Mouse (Mus musculus) embryonic facial prominence, embryonic 12.5 days (tissue): ENCODE results near the gene Ubn1. TPM values are rescaled to one million over a fixed set of nuclear protein-coding genes. Genes with fewer than 3 reads are reported as not detected.

ENCODE experiments used
- ATAC-seq: fragments of 200-750 bp; cut with Nextera tagmentation; 2 replicates; pipeline ENCODE4 v1.8.0; 2017; ENCODE audit not compliant: insufficient number of reproducible peaks, insufficient read depth, low FRiP score, low TSS enrichment
- H3K27ac ChIP-seq: fragments of 300-500 bp; sonication (generic); 2 replicates; pipeline ENCODE4 v1.5.1; 2016; ENCODE audit warnings: mild to moderate bottlenecking
- H3K27me3 ChIP-seq: fragments of 300-500 bp; sonication (generic); 2 replicates; pipeline ENCODE4 v1.6.1; 2016; ENCODE audit warnings: mild to moderate bottlenecking, moderate library complexity
- H3K36me3 ChIP-seq: fragments of 300-500 bp; sonication (generic); 2 replicates; pipeline ENCODE4 v1.6.1; 2016; ENCODE audit warnings: mild to moderate bottlenecking
- H3K4me1 ChIP-seq: fragments of 300-500 bp; sonication (generic); 2 replicates; pipeline ENCODE4 v1.6.1; 2016
- H3K4me2 ChIP-seq: fragments of 300-500 bp; sonication (generic); replicated peaks from 2 replicates; pipeline ENCODE4 v1.6.1; 2016; ENCODE audit warnings: mild to moderate bottlenecking, moderate library complexity
- H3K4me3 ChIP-seq: fragments of 300-500 bp; sonication (generic); 2 replicates; pipeline ENCODE4 v1.5.1; 2016; ENCODE audit warnings: mild to moderate bottlenecking
- H3K9ac ChIP-seq: fragments of 300-500 bp; sonication (generic); 2 replicates; pipeline ENCODE4 v1.6.1; 2016; ENCODE audit warnings: mild to moderate bottlenecking, moderate library complexity
- H3K9me3 ChIP-seq: fragments of 300-500 bp; sonication (generic); 2 replicates; pipeline ENCODE4 v1.6.1; 2016; ENCODE audit warnings: mild to moderate bottlenecking, moderate library complexity
- WGBS: fragments of 180-500 bp; shearing (Covaris S2); methylation state at CpG from one replicate; pipeline ENCODE4 v1.1.7; 2016; 5-methylcytosine and 5-hydroxymethylcytosine counted together
- polyA plus RNA-seq: library from polyadenylated mRNA; unstranded; fragments of >200 nt; fragmentation: Nextera tagmentation; extraction: Ambion mirVana; gene quantifications from 2 replicates; pipeline ENCODE4 v1.2.1, GENCODE M21; 2016

The Ubn1 gene
- polyA plus RNA-seq, 1 experiment from 2014 or later: 26.9 TPM

- Histone ChIP-seq H3K4me2 (no peak overlapping the region), H3K9ac (no peak overlapping the region), H3K36me3 (peaks cover 95% of the 10 kb centered on the region), H3K27me3 (no peaks in the 10 kb centered on the region), H3K9me3 (no peaks in the 10 kb centered on the region), H3K27ac (no peak overlapping the region), H3K4me1 (no peaks in the 10 kb centered on the region), H3K4me3 (no peak overlapping the region)
- no peak for ATAC-seq
- 74% methylated on average over 2 of the region's 2 CpGs for WGBS
Observed at GRCm38 (mm10) chr16:5029847-5030246, 20.0 kb upstream of the Ubn1 start.

DNA sequence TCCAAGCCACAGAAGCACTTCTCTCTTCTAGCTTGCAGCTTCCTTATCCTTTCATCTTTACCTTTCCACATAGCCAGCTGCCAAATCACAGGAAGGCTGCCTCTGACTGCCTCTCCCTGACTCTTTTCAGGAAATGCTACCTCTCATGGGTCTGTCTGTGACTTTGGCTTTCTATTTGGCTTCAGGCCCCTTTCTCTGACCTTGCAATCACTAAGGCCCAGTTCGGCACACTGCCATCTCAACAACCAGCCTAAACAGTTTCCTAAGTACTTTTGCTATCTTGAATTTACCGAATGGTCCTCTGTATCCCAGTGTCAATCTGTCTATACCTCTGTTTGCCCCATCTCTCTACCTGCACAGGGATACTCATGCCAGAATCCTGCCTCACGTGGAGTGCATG, 14.3 kb upstream of the Ubn1 start:
- ATAC-seq: no peak
- H3K36me3 ChIP-seq: peaks cover 91% of the 10 kb centered on the region
- no peaks in the 10 kb centered on the region for H3K9me3 ChIP-seq
- no peak overlapping the region for H3K27ac ChIP-seq
- H3K4me3 ChIP-seq: no peak overlapping the region
- no peaks in the 10 kb centered on the region for H3K27me3 ChIP-seq
- 94% methylated on average over 3 of the region's 3 CpGs for WGBS
- H3K9ac ChIP-seq: no peak overlapping the region
- H3K4me2 ChIP-seq: no peak overlapping the region
- H3K4me1 ChIP-seq: no peaks in the 10 kb centered on the region

DNA sequence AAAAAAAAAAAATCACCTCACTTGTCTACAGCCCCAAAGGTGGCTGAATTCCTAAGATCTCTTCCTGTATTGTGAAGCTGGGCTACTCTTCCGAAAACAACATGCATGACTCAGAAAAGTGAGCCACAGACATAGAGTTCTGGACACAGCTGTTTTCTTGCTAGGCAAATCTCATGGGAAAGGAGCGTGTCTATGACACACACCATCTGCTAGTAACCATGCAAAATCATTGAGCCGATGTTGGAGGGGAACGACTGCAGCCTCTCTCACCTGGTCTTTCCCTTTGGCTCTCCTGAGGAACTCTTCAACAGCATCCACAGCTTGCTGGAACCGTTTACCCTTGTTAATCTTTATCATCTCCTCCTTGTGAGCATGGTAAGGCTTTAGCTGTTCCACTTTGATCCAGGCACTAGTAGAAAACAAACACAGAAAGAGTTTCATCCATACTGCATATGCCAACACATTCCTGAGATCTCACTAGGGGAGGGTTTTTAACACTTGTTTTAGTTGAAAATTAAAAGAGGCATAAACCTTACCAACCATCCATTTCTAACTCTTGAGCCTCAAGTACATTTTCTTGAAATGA, 13.1 kb upstream of the Ubn1 start:
- no peak overlapping the region for H3K4me2 ChIP-seq
- no peak overlapping the region for H3K9ac ChIP-seq
- no peaks in the 10 kb centered on the region for H3K9me3 ChIP-seq
- no peak overlapping the region for H3K27ac ChIP-seq
- H3K27me3 ChIP-seq: no peaks in the 10 kb centered on the region
- no peak for ATAC-seq
- 85% methylated on average over 5 of the region's 5 CpGs for WGBS
- no peak overlapping the region for H3K4me3 ChIP-seq
- no peaks in the 10 kb centered on the region for H3K4me1 ChIP-seq
- peaks cover 90% of the 10 kb centered on the region for H3K36me3 ChIP-seq

DNA sequence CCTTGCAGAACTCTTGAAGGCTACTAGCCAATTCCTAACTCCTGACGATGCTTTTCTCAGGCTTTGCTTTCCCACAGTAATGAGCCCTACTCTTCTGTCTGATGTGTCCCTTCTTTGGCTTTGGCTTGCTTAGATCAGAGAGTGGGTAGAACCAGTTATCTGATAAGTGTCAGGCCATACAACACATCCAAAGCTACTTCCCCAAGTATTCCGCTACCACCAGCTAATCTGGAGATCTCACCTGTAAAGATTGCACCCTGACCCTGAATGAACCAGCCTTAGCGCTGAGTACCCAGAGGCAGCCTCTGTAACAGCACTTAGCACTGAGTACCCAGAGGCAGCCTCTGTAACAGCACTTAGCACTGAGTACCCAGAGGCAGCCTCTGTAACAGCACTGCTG, 4.5 kb upstream of the Ubn1 start:
- no peak overlapping the region for H3K4me3 ChIP-seq
- H3K9ac ChIP-seq: no peak overlapping the region
- H3K27ac ChIP-seq: no peak overlapping the region
- WGBS: 94% methylated on average over 3 of the region's 3 CpGs
- H3K4me1 ChIP-seq: peaks cover 10% of the 10 kb centered on the region
- peaks cover 64% of the 10 kb centered on the region for H3K36me3 ChIP-seq
- no peaks in the 10 kb centered on the region for H3K9me3 ChIP-seq
- ATAC-seq: no peak
- H3K27me3 ChIP-seq: no peaks in the 10 kb centered on the region
- H3K4me2 ChIP-seq: no peak overlapping the region

DNA sequence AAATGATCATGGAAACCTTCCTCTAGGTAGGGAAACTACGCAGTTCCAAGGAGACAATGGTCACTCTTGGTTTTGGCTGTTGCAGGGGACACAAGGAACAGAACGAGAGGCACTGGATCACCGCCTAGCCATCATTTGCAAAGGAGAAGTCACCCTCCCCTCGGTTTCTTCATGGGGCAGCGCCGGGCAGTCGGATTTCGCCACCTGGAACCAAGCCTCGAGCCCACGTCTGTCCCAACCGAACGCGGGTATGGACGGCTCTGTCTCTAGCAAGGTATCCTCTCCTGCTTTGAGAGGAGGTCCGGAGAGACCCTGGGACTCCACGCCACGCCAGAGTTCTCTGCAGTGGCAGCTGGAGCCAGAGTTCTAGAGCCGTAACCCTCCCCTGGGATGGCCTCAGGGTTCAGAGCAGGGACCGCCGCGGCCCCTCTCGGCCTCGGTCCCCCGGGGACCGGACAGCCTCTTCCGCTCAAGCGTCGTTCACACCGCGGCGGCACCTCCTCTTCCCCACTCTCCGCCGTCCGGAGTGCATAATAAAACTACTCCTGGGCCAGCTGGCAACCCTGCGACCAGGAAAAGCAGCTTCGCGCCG, 579 bp upstream of the Ubn1 start:
- H3K4me3 ChIP-seq: peak overlapping the region; percentile 99
- peak overlapping the region; percentile 79 for H3K4me2 ChIP-seq
- peaks cover 40% of the 10 kb centered on the region for H3K36me3 ChIP-seq
- no peaks in the 10 kb centered on the region for H3K27me3 ChIP-seq
- H3K9ac ChIP-seq: peak overlapping the region; percentile 93
- peaks cover 18% of the 10 kb centered on the region for H3K4me1 ChIP-seq
- peak overlapping the region; percentile 89 for H3K27ac ChIP-seq
- under 1% methylated on average over 38 of the region's 38 CpGs for WGBS
- H3K9me3 ChIP-seq: no peaks in the 10 kb centered on the region
- peak; percentile 68 for ATAC-seq

GRCm38 (mm10) chr16:5050251-5051110, 624 bp downstream of the Ubn1 start:
- Histone ChIP-seq H3K9ac (peak overlapping the region; percentile 87), H3K36me3 (peaks cover 34% of the 10 kb centered on the region), H3K4me3 (peak overlapping the region; percentile 99), H3K27me3 (no peaks in the 10 kb centered on the region), H3K9me3 (no peaks in the 10 kb centered on the region), H3K27ac (peak overlapping the region; percentile 93), H3K4me1 (peaks cover 18% of the 10 kb centered on the region), H3K4me2 (peak overlapping the region; percentile 80)
- ATAC-seq: peak; percentile 76
- under 1% methylated on average over 77 of the region's 78 CpGs for WGBS

- H3K27ac ChIP-seq: no peak overlapping the region
- H3K9me3 ChIP-seq: no peaks in the 10 kb centered on the region
- no peak for ATAC-seq
- no peaks in the 10 kb centered on the region for H3K4me1 ChIP-seq
- no peak overlapping the region for H3K4me2 ChIP-seq
- no peak overlapping the region for H3K9ac ChIP-seq
- H3K27me3 ChIP-seq: no peaks in the 10 kb centered on the region
- 79% methylated on average over 1 of the region's 1 CpGs for WGBS
- H3K4me3 ChIP-seq: no peak overlapping the region
- H3K36me3 ChIP-seq: peaks cover 63% of the 10 kb centered on the region
Observed at GRCm38 (mm10) chr16:5058114-5058513, 8.3 kb downstream of the Ubn1 start.

GRCm38 (mm10) chr16:5063472-5063871, 13.6 kb downstream of the Ubn1 start:
- Histone ChIP-seq H3K27me3 (no peaks in the 10 kb centered on the region), H3K27ac (no peak overlapping the region), H3K9me3 (no peaks in the 10 kb centered on the region), H3K4me1 (no peaks in the 10 kb centered on the region), H3K4me3 (no peak overlapping the region), H3K4me2 (no peak overlapping the region), H3K9ac (no peak overlapping the region), H3K36me3 (peaks cover 66% of the 10 kb centered on the region)
- ATAC-seq: no peak
- WGBS: 95% methylated on average over 4 of the region's 4 CpGs

GRCm38 (mm10) chr16:5070321-5070720, 20.5 kb downstream of the Ubn1 start:
- no peaks in the 10 kb centered on the region for H3K4me1 ChIP-seq
- H3K27ac ChIP-seq: no peak overlapping the region
- H3K4me2 ChIP-seq: no peak overlapping the region
- 98% methylated on average over 3 of the region's 3 CpGs for WGBS
- H3K36me3 ChIP-seq: peaks cover 79% of the 10 kb centered on the region
- ATAC-seq: no peak
- no peaks in the 10 kb centered on the region for H3K27me3 ChIP-seq
- no peaks in the 10 kb centered on the region for H3K9me3 ChIP-seq
- H3K9ac ChIP-seq: no peak overlapping the region
- no peak overlapping the region for H3K4me3 ChIP-seq

- Histone ChIP-seq H3K9ac (no peak overlapping the region), H3K27me3 (no peaks in the 10 kb centered on the region), H3K27ac (no peak overlapping the region), H3K36me3 (peaks cover 85% of the 10 kb centered on the region), H3K4me3 (no peak overlapping the region), H3K4me1 (no peaks in the 10 kb centered on the region), H3K9me3 (no peaks in the 10 kb centered on the region), H3K4me2 (no peak overlapping the region)
- no peak for ATAC-seq
- 86% methylated on average over 7 of the region's 7 CpGs for WGBS
Observed at GRCm38 (mm10) chr16:5071974-5072373, 22.1 kb downstream of the Ubn1 start.

GRCm38 (mm10) chr16:5074341-5074740, 24.5 kb downstream of the Ubn1 start:
- H3K9me3 ChIP-seq: no peaks in the 10 kb centered on the region
- peaks cover 89% of the 10 kb centered on the region for H3K36me3 ChIP-seq
- H3K4me1 ChIP-seq: no peaks in the 10 kb centered on the region
- no peak overlapping the region for H3K4me3 ChIP-seq
- WGBS: 91% methylated on average over 5 of the region's 5 CpGs
- no peak overlapping the region for H3K4me2 ChIP-seq
- no peak overlapping the region for H3K9ac ChIP-seq
- no peaks in the 10 kb centered on the region for H3K27me3 ChIP-seq
- no peak for ATAC-seq
- no peak overlapping the region for H3K27ac ChIP-seq

GRCm38 (mm10) chr16:5085196-5085595, 35.3 kb downstream of the Ubn1 start:
- Histone ChIP-seq H3K9me3 (no peaks in the 10 kb centered on the region), H3K4me1 (no peaks in the 10 kb centered on the region), H3K36me3 (peaks cover 71% of the 10 kb centered on the region), H3K27me3 (no peaks in the 10 kb centered on the region), H3K4me3 (no peak overlapping the region), H3K4me2 (no peak overlapping the region), H3K27ac (no peak overlapping the region), H3K9ac (no peak overlapping the region)
- ATAC-seq: no peak
- WGBS: 86% methylated on average over 4 of the region's 4 CpGs
